Mouse (Mus musculus): ENCODE measurements around the gene Cpn2. TPM values are rescaled to one million over a fixed set of nuclear protein-coding genes. Genes with fewer than 3 reads are reported as not detected.

Gene Cpn2
- total RNA-seq, 2 experiments from 2014 or later: not detected

GRCm38 (mm10) chr16:30280676-30281297, 13.5 kb upstream of the Cpn2 start:
- DNase-seq (ENCODE audit: low spot score in 2 of 2): no peak

- DNase-seq (ENCODE audit: low spot score in 2 of 2): no peak
These were observed 11.1 kb upstream of the Cpn2 start for GRCm38 (mm10) chr16:30278406-30278805.

GRCm38 (mm10) chr16:30275558-30276340, 8.4 kb upstream of the Cpn2 start:
- no peak for DNase-seq (ENCODE audit: low spot score in 2 of 2)

- DNase-seq (ENCODE audit: low spot score in 2 of 2): no peak
These were observed 5.8 kb upstream of the Cpn2 start for GRCm38 (mm10) chr16:30273065-30273464.

GRCm38 (mm10) chr16:30271941-30272595, 4.8 kb upstream of the Cpn2 start:
- DNase-seq (ENCODE audit: low spot score in 2 of 2): peak in 1 of 2 experiments; percentile 35

GRCm38 (mm10) chr16:30271223-30271761, 4.0 kb upstream of the Cpn2 start:
- DNase-seq (ENCODE audit: low spot score in 2 of 2): no peak

- DNase-seq (ENCODE audit: low spot score in 2 of 2): no peak
These were observed 738 bp downstream of the Cpn2 start for GRCm38 (mm10) chr16:30266561-30266960.

- no peak for DNase-seq (ENCODE audit: low spot score in 2 of 2)
These were observed 1.7 kb downstream of the Cpn2 start for GRCm38 (mm10) chr16:30265611-30266010.

GRCm38 (mm10) chr16:30263156-30263555, 4.1 kb downstream of the Cpn2 start:
- DNase-seq (ENCODE audit: low spot score in 2 of 2): no peak

- DNase-seq (ENCODE audit: low spot score in 2 of 2): peak; percentile 25 to 73
These were observed 4.6 kb downstream of the Cpn2 start for GRCm38 (mm10) chr16:30262664-30263063.

- DNase-seq (ENCODE audit: low spot score in 2 of 2): no peak
These were observed 5.1 kb downstream of the Cpn2 start for GRCm38 (mm10) chr16:30262157-30262556.

GRCm38 (mm10) chr16:30261341-30261740, 6.0 kb downstream of the Cpn2 start:
- no peak for DNase-seq (ENCODE audit: low spot score in 2 of 2)

GRCm38 (mm10) chr16:30260012-30260635, 7.2 kb downstream of the Cpn2 start:
- no peak for DNase-seq (ENCODE audit: low spot score in 2 of 2)

GRCm38 (mm10) chr16:30259444-30259843, 7.9 kb downstream of the Cpn2 start:
- no peak for DNase-seq (ENCODE audit: low spot score in 2 of 2)

- DNase-seq (ENCODE audit: low spot score in 2 of 2): no peak
These were observed 8.9 kb downstream of the Cpn2 start for GRCm38 (mm10) chr16:30258441-30258840.

GRCm38 (mm10) chr16:30257718-30258117, 9.6 kb downstream of the Cpn2 start:
- DNase-seq (ENCODE audit: low spot score in 2 of 2): no peak

- DNase-seq (ENCODE audit: low spot score in 2 of 2): no peak
These were observed 12.2 kb downstream of the Cpn2 start for GRCm38 (mm10) chr16:30255061-30255460.

- no peak for DNase-seq (ENCODE audit: low spot score in 2 of 2)
These were observed 13.4 kb downstream of the Cpn2 start for GRCm38 (mm10) chr16:30253900-30254299.

GRCm38 (mm10) chr16:30253374-30253773, 13.9 kb downstream of the Cpn2 start:
- no peak for DNase-seq (ENCODE audit: low spot score in 2 of 2)

GRCm38 (mm10) chr16:30252003-30252418, 15.3 kb downstream of the Cpn2 start:
- peak; percentile 56 to 82 for DNase-seq (ENCODE audit: low spot score in 2 of 2)

- DNase-seq (ENCODE audit: low spot score in 2 of 2): no peak
These were observed 23.1 kb downstream of the Cpn2 start for GRCm38 (mm10) chr16:30244037-30244700.

Data from layer of hippocampus, adult 18-20 months (tissue).